Mouse (Mus musculus): ENCODE measurements around the gene Fgfr2.

Gene Fgfr2

GRCm38 (mm10) chr7:132315149-132316091 is 807.7 kb downstream of the Fgfr2 start:
- peak; percentile 69 for DNase-seq

- DNase-seq, result peak; percentile 47
Observed at GRCm38 (mm10) chr7:132312396-132312795, 810.8 kb downstream of the Fgfr2 start.

- DNase-seq, result no peak
Observed at GRCm38 (mm10) chr7:132308537-132309191, 814.5 kb downstream of the Fgfr2 start.

- DNase-seq, result no peak
Observed at GRCm38 (mm10) chr7:132307722-132308271, 815.4 kb downstream of the Fgfr2 start.

GRCm38 (mm10) chr7:132306671-132307412 is 816.3 kb downstream of the Fgfr2 start:
- DNase-seq, result no peak

GRCm38 (mm10) chr7:132305492-132306375 is 817.4 kb downstream of the Fgfr2 start:
- no peak for DNase-seq

- no peak for DNase-seq
Observed at GRCm38 (mm10) chr7:132304424-132305085, 818.6 kb downstream of the Fgfr2 start.

- DNase-seq, result no peak
Observed at GRCm38 (mm10) chr7:132303988-132304387, 819.2 kb downstream of the Fgfr2 start.

GRCm38 (mm10) chr7:132302508-132303241 is 820.5 kb downstream of the Fgfr2 start:
- DNase-seq, result no peak

GRCm38 (mm10) chr7:132299661-132300210 is 823.4 kb downstream of the Fgfr2 start:
- DNase-seq, result no peak

- DNase-seq, result no peak
Observed at GRCm38 (mm10) chr7:132298412-132298990, 824.6 kb downstream of the Fgfr2 start.

- DNase-seq, result no peak
Observed at GRCm38 (mm10) chr7:132296661-132297443, 826.3 kb downstream of the Fgfr2 start.

GRCm38 (mm10) chr7:132296132-132296531 is 827.0 kb downstream of the Fgfr2 start:
- peak; percentile 68 for DNase-seq

- DNase-seq, result no peak
Observed at GRCm38 (mm10) chr7:132287340-132287664, 835.8 kb downstream of the Fgfr2 start.

- DNase-seq, result no peak
Observed at GRCm38 (mm10) chr7:132286630-132287339, 836.4 kb downstream of the Fgfr2 start.

- no peak for DNase-seq
Observed at GRCm38 (mm10) chr7:132284795-132285194, 838.4 kb downstream of the Fgfr2 start.

- no peak for DNase-seq
Observed at GRCm38 (mm10) chr7:132284048-132284737, 839.0 kb downstream of the Fgfr2 start.

GRCm38 (mm10) chr7:132282576-132282975 is 840.6 kb downstream of the Fgfr2 start:
- no peak for DNase-seq

All from cerebellum, adult 11 months (tissue).